Mouse (Mus musculus) hindbrain, embryonic 10.5 days (tissue): ENCODE measurements at regions not wholly inside any gene's neighbourhood (a gene's known extent, or its start where the extent isn't known, plus 50 kb on each side); places are given as distances from the start of the nearest gene placed in this dataset.
A peak's percentile ranks its signal among the peaks of the same experiment; 100 is the strongest.

ENCODE experiments used
- DNase-seq: peaks from one replicate; pipeline ENCODE4 v3.0.0-alpha.2; 2017; ENCODE audit warnings: low spot score
- H3K27ac ChIP-seq: fragments of 300-500 bp; sonication (generic); 2 replicates; pipeline ENCODE4 v1.5.1; 2016; ENCODE audit warnings: mild to moderate bottlenecking, moderate library complexity
- H3K27me3 ChIP-seq: fragments of 300-500 bp; sonication (generic); 2 replicates; pipeline ENCODE4 v1.6.1; 2016; ENCODE audit warnings: mild to moderate bottlenecking; ENCODE audit not compliant: poor library complexity, insufficient read depth, severe bottlenecking
- H3K36me3 ChIP-seq: fragments of 300-500 bp; sonication (generic); 2 replicates; pipeline ENCODE4 v1.6.1; 2016; ENCODE audit warnings: mild to moderate bottlenecking, moderate library complexity
- H3K4me1 ChIP-seq: fragments of 300-500 bp; sonication (generic); replicated peaks from 2 replicates; pipeline ENCODE4 v1.6.1; 2016; ENCODE audit warnings: mild to moderate bottlenecking
- H3K4me3 ChIP-seq: fragments of 300-500 bp; sonication (generic); 2 replicates; pipeline ENCODE4 v1.5.1; 2016; ENCODE audit warnings: mild to moderate bottlenecking, moderate library complexity
- H3K9me3 ChIP-seq: fragments of 300-500 bp; sonication (generic); 2 replicates; pipeline ENCODE4 v1.6.1; 2016; ENCODE audit warnings: mild to moderate bottlenecking, moderate library complexity
- WGBS: fragments of 180-500 bp; shearing (Covaris S2); methylation state at CpG from one replicate; pipeline ENCODE4 v1.1.7; 2016; 5-methylcytosine and 5-hydroxymethylcytosine counted together

GRCm38 (mm10) chr1:43360741-43361140, 83.6 kb upstream of the Nck2 start:
- Histone ChIP-seq H3K36me3 (no peaks in the 10 kb centered on the region), H3K27me3 (0 out of 2 replicates have a peak, but pooled peaks cover 4% of the 10 kb centered on the region), H3K4me3 (no peak overlapping the region), H3K9me3 (no peaks in the 10 kb centered on the region), H3K4me1 (peaks cover 32% of the 10 kb centered on the region), H3K27ac (peak overlapping the region; percentile 80)
- DNase-seq = peak; percentile 26
- WGBS = 21% methylated on average over 4 of the region's 4 CpGs

- peak; percentile 38 for DNase-seq
- 20% methylated on average over 3 of the region's 3 CpGs for WGBS
- H3K36me3 ChIP-seq = no peaks in the 10 kb centered on the region
- H3K9me3 ChIP-seq = no peaks in the 10 kb centered on the region
- H3K27ac ChIP-seq = peak overlapping the region; percentile 80
- peaks cover 36% of the 10 kb centered on the region for H3K4me1 ChIP-seq
- H3K4me3 ChIP-seq = no peak overlapping the region
- H3K27me3 ChIP-seq = 0 out of 2 replicates have a peak, but pooled peaks cover 4% of the 10 kb centered on the region
Observed at GRCm38 (mm10) chr1:43361455-43361863, 82.9 kb upstream of the Nck2 start.

- 0 out of 2 replicates have a peak overlapping the region, but pooled peaks have one; percentile 80 for H3K27ac ChIP-seq
- DNase-seq = no peak
Observed at GRCm38 (mm10) chr1:43362136-43362535, 82.2 kb upstream of the Nck2 start.

GRCm38 (mm10) chr1:43363178-43363577, 81.2 kb upstream of the Nck2 start:
- no peak overlapping the region for H3K27ac ChIP-seq
- no peak for DNase-seq
- 80% methylated on average over 4 of the region's 4 CpGs for WGBS
- no peaks in the 10 kb centered on the region for H3K9me3 ChIP-seq
- no peaks in the 10 kb centered on the region for H3K36me3 ChIP-seq
- 0 out of 2 replicates have a peak, but pooled peaks cover 4% of the 10 kb centered on the region for H3K27me3 ChIP-seq
- no peak overlapping the region for H3K4me3 ChIP-seq
- peaks cover 35% of the 10 kb centered on the region for H3K4me1 ChIP-seq

More at GRCm38 (mm10) chr1:43362136-43362535, 82.2 kb upstream of the Nck2 start:
- Histone ChIP-seq H3K9me3 (no peaks in the 10 kb centered on the region), H3K36me3 (no peaks in the 10 kb centered on the region), H3K4me3 (no peak overlapping the region), H3K27me3 (0 out of 2 replicates have a peak, but pooled peaks cover 4% of the 10 kb centered on the region), H3K4me1 (peaks cover 37% of the 10 kb centered on the region)
- WGBS = 56% methylated on average over 5 of the region's 5 CpGs

GRCm38 (mm10) chr1:43366433-43366832, 77.9 kb upstream of the Nck2 start:
- no peak overlapping the region for H3K27ac ChIP-seq
- H3K36me3 ChIP-seq = no peaks in the 10 kb centered on the region
- WGBS = 70% methylated on average over 2 of the region's 2 CpGs
- DNase-seq = no peak
- H3K4me3 ChIP-seq = no peak overlapping the region
- H3K27me3 ChIP-seq = 0 out of 2 replicates have a peak, but pooled peaks cover 4% of the 10 kb centered on the region
- H3K4me1 ChIP-seq = peaks cover 11% of the 10 kb centered on the region
- H3K9me3 ChIP-seq = no peaks in the 10 kb centered on the region

- 93% methylated on average over 5 of the region's 5 CpGs for WGBS
- H3K9me3 ChIP-seq = no peaks in the 10 kb centered on the region
- H3K36me3 ChIP-seq = no peaks in the 10 kb centered on the region
- no peak for DNase-seq
- no peak overlapping the region for H3K27ac ChIP-seq
- no peak overlapping the region for H3K4me3 ChIP-seq
- H3K27me3 ChIP-seq = 0 out of 2 replicates have a peak, but pooled peaks cover 4% of the 10 kb centered on the region
- H3K4me1 ChIP-seq = 0 out of 2 replicates have a peak, but pooled peaks cover 5% of the 10 kb centered on the region
Observed at GRCm38 (mm10) chr1:43367151-43367895, 77.1 kb upstream of the Nck2 start.

- Histone ChIP-seq H3K36me3 (no peaks in the 10 kb centered on the region), H3K4me1 (no peaks in the 10 kb centered on the region), H3K4me3 (no peak overlapping the region), H3K27ac (no peak overlapping the region), H3K9me3 (no peaks in the 10 kb centered on the region), H3K27me3 (no peaks in the 10 kb centered on the region)
- no peak for DNase-seq
- WGBS = 84% methylated on average over 1 of the region's 1 CpGs
Observed at GRCm38 (mm10) chr1:43371863-43372262, 72.5 kb upstream of the Nck2 start.

- no peak for DNase-seq
- no peaks in the 10 kb centered on the region for H3K36me3 ChIP-seq
- H3K27ac ChIP-seq = no peak overlapping the region
- no peaks in the 10 kb centered on the region for H3K4me1 ChIP-seq
- no peaks in the 10 kb centered on the region for H3K9me3 ChIP-seq
- 52% methylated on average over 5 of the region's 5 CpGs for WGBS
- no peak overlapping the region for H3K4me3 ChIP-seq
- H3K27me3 ChIP-seq = no peaks in the 10 kb centered on the region
Observed at GRCm38 (mm10) chr1:43374946-43375345, 69.4 kb upstream of the Nck2 start.

- 92% methylated on average over 4 of the region's 4 CpGs for WGBS
- no peak overlapping the region for H3K4me3 ChIP-seq
- H3K9me3 ChIP-seq = no peaks in the 10 kb centered on the region
Observed at GRCm38 (mm10) chr1:43375851-43376250, 68.5 kb upstream of the Nck2 start.

GRCm38 (mm10) chr1:43377491-43378263, 66.7 kb upstream of the Nck2 start:
- DNase-seq = no peak
- Histone ChIP-seq H3K27ac (no peak overlapping the region), H3K27me3 (no peaks in the 10 kb centered on the region), H3K9me3 (no peaks in the 10 kb centered on the region), H3K4me1 (no peaks in the 10 kb centered on the region), H3K36me3 (no peaks in the 10 kb centered on the region), H3K4me3 (no peak overlapping the region)
- 90% methylated on average over 4 of the region's 4 CpGs for WGBS

More at GRCm38 (mm10) chr1:43375851-43376250, 68.5 kb upstream of the Nck2 start:
- DNase-seq = no peak
- no peaks in the 10 kb centered on the region for H3K4me1 ChIP-seq
- no peaks in the 10 kb centered on the region for H3K27me3 ChIP-seq
- no peak overlapping the region for H3K27ac ChIP-seq
- no peaks in the 10 kb centered on the region for H3K36me3 ChIP-seq

- H3K36me3 ChIP-seq = no peaks in the 10 kb centered on the region
- no peaks in the 10 kb centered on the region for H3K27me3 ChIP-seq
- no peaks in the 10 kb centered on the region for H3K9me3 ChIP-seq
- H3K4me1 ChIP-seq = no peaks in the 10 kb centered on the region
- no peak overlapping the region for H3K27ac ChIP-seq
- no peak for DNase-seq
- H3K4me3 ChIP-seq = no peak overlapping the region
Observed at GRCm38 (mm10) chr1:43385008-43385407, 59.4 kb upstream of the Nck2 start.

GRCm38 (mm10) chr1:43394035-43394434, 50.3 kb upstream of the Nck2 start:
- 96% methylated on average over 2 of the region's 2 CpGs for WGBS
- Histone ChIP-seq H3K9me3 (no peaks in the 10 kb centered on the region), H3K36me3 (no peaks in the 10 kb centered on the region), H3K27ac (no peak overlapping the region), H3K27me3 (no peaks in the 10 kb centered on the region), H3K4me1 (peaks cover 11% of the 10 kb centered on the region), H3K4me3 (no peak overlapping the region)
- DNase-seq = no peak
